Mouse (Mus musculus) midbrain, embryonic 16.5 days (tissue): ENCODE data around the gene Pim1. TPM values are rescaled to one million over a fixed set of nuclear protein-coding genes. Genes with fewer than 3 reads are reported as not detected.

Experiments used
- ATAC-seq: fragments of 200-750 bp; cut with Nextera tagmentation; 2 replicates; pipeline ENCODE4 v1.8.0; 2017; ENCODE audit warnings: moderate TSS enrichment
- H3K27ac ChIP-seq: fragments of 300-500 bp; sonication (generic); 2 replicates; pipeline ENCODE4 v1.5.1; 2014; ENCODE audit warnings: mild to moderate bottlenecking, low read length, mixed read lengths
- H3K27me3 ChIP-seq: fragments of 300-500 bp; sonication (generic); 2 replicates; pipeline ENCODE4 v1.6.1; 2014; ENCODE audit warnings: low read depth, low read length, mixed read lengths; ENCODE audit not compliant: control insufficient read depth, insufficient read depth
- H3K36me3 ChIP-seq: fragments of 300-500 bp; sonication (generic); 2 replicates; pipeline ENCODE4 v1.6.1; 2014; ENCODE audit warnings: mild to moderate bottlenecking, low read length, moderate library complexity, mixed read lengths; ENCODE audit not compliant: control insufficient read depth, insufficient read depth
- H3K4me1 ChIP-seq: fragments of 300-500 bp; sonication (generic); 2 replicates; pipeline ENCODE4 v1.6.1; 2014; ENCODE audit warnings: mild to moderate bottlenecking, low read length, mixed read lengths; ENCODE audit not compliant: control insufficient read depth, insufficient read depth
- H3K4me2 ChIP-seq: fragments of 300-500 bp; sonication (generic); 2 replicates; pipeline ENCODE4 v1.6.1; 2014; ENCODE audit warnings: mild to moderate bottlenecking, low read length, mixed read lengths
- H3K4me3 ChIP-seq: fragments of 300-500 bp; sonication (generic); 2 replicates; pipeline ENCODE4 v1.5.1; 2014; ENCODE audit warnings: low read depth, mild to moderate bottlenecking, low read length, moderate library complexity, mixed read lengths
- H3K9ac ChIP-seq: fragments of 300-500 bp; sonication (generic); 2 replicates; pipeline ENCODE4 v1.6.1; 2014; ENCODE audit warnings: low read depth, low read length, mixed read lengths
- H3K9me3 ChIP-seq: fragments of 300-500 bp; sonication (generic); replicated peaks from 2 replicates; pipeline ENCODE4 v1.6.1; 2014; ENCODE audit warnings: mild to moderate bottlenecking, low read length, mixed read lengths; ENCODE audit not compliant: control insufficient read depth, poor library complexity, severe bottlenecking
- WGBS: fragments of 180-500 bp; shearing (Covaris S2); extraction: QIAGEN DNeasy Blood & Tissue Kit; methylation state at CpG from one replicate; pipeline ENCODE4 v1.1.7; 2014; 5-methylcytosine and 5-hydroxymethylcytosine counted together
- polyA plus RNA-seq: library from polyadenylated mRNA; unstranded; fragments of >200 nt; fragmentation: Nextera tagmentation; extraction: Ambion mirVana; gene quantifications from 2 replicates; pipeline ENCODE4 v1.2.1, GENCODE M21; 2015

The Pim1 gene
- polyA plus RNA-seq, 1 experiment from 2014 or later: 7.3 TPM

- Histone ChIP-seq H3K4me1 (no peaks in the 10 kb centered on the region), H3K36me3 (no peaks in the 10 kb centered on the region), H3K9ac (no peak overlapping the region), H3K4me3 (no peak overlapping the region), H3K4me2 (no peak overlapping the region), H3K27me3 (no peaks in the 10 kb centered on the region), H3K27ac (no peak overlapping the region), H3K9me3 (no peaks in the 10 kb centered on the region)
- ATAC-seq: no peak
- WGBS: 79% methylated on average over 4 of the region's 4 CpGs
These were observed 14.1 kb upstream of the Pim1 start for GRCm38 (mm10) chr17:29476461-29476860.

GRCm38 (mm10) chr17:29477357-29477756, 13.2 kb upstream of the Pim1 start:
- Histone ChIP-seq H3K9ac (no peak overlapping the region), H3K4me2 (no peak overlapping the region), H3K4me3 (no peak overlapping the region)

GRCm38 (mm10) chr17:29478271-29478670, 12.3 kb upstream of the Pim1 start:
- Histone ChIP-seq H3K4me2 (no peak overlapping the region), H3K27me3 (no peaks in the 10 kb centered on the region), H3K27ac (no peak overlapping the region), H3K4me1 (no peaks in the 10 kb centered on the region), H3K9me3 (no peaks in the 10 kb centered on the region; the same call in 1 of the 2 replicates), H3K9ac (no peak overlapping the region), H3K36me3 (no peaks in the 10 kb centered on the region), H3K4me3 (no peak overlapping the region)
- 95% methylated on average over 4 of the region's 4 CpGs for WGBS
- no peak for ATAC-seq

More at GRCm38 (mm10) chr17:29477357-29477756, 13.2 kb upstream of the Pim1 start:
- no peaks in the 10 kb centered on the region for H3K36me3 ChIP-seq
- H3K4me1 ChIP-seq: no peaks in the 10 kb centered on the region
- no peaks in the 10 kb centered on the region for H3K27me3 ChIP-seq
- H3K9me3 ChIP-seq: no peaks in the 10 kb centered on the region
- no peak overlapping the region for H3K27ac ChIP-seq
- 89% methylated on average over 10 of the region's 10 CpGs for WGBS
- no peak for ATAC-seq

DNA sequence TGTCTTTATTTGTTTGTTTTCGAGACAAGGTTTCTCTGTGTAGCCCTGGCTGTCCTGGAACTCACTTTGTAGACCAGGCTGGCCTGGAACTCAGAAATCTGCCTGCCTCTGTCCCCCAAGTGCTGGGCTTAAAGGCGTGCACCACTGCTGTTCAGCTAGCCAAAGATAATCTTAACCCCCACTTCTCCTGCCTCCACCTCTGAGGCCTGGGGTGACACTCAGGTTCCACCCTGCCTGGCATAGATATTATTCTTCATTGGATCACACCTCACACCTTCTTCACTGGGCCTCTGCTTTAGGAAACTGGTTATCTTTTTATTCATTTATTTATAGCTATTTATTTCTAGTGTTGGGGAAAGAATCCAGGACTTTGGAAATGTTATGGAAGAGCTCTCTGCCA, 10.3 kb upstream of the Pim1 start:
- WGBS: 80% methylated on average over 2 of the region's 2 CpGs
- no peaks in the 10 kb centered on the region for H3K27me3 ChIP-seq
- H3K9ac ChIP-seq: no peak overlapping the region
- no peak for ATAC-seq
- H3K4me3 ChIP-seq: no peak overlapping the region
- H3K36me3 ChIP-seq: no peaks in the 10 kb centered on the region
- H3K4me2 ChIP-seq: no peak overlapping the region
- H3K4me1 ChIP-seq: no peaks in the 10 kb centered on the region
- no peak overlapping the region for H3K27ac ChIP-seq
- no peaks in the 10 kb centered on the region; the same call in 1 of the 2 replicates for H3K9me3 ChIP-seq

DNA sequence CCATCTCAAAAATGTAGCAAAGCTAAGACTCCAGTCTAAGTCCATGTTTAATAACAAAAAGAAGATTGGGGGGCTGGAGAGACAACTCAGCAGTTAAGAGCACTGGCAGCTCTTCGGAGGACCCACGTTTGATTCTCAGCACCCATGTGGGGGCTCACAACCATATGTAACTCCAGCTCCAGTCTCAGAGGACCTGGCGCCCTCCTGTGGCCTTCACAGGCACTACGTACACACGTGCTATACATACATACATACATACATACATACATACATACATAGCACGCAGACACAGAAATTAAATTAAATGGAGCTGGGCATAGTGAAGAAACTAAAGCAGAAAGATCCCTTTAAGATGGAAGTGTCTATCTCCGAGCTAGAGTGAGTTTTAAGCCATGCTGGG, 7.9 kb upstream of the Pim1 start:
- WGBS: 89% methylated on average over 7 of the region's 7 CpGs
- no peaks in the 10 kb centered on the region; the same call in 1 of the 2 replicates for H3K9me3 ChIP-seq
- ATAC-seq: no peak

DNA sequence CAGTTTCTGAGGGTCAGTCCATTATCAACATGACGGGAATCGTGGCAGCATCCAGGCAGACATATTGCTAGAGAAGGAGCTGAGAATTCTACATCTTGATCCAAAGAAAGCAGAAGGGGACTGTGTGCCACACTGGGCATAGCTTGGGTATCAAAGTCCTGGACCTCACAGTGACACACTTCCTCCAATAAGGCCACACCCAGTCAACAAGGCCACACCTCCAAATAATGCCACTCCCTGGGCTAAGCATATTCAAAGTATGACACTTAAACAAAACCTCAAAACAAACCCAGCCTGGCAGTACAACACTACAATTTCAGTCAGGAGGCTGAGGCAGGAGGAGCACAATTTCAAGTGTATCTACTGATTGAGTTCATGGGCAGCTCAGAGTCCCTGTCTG, 7.3 kb upstream of the Pim1 start:
- WGBS: 98% methylated on average over 2 of the region's 2 CpGs
- Histone ChIP-seq H3K4me1 (no peaks in the 10 kb centered on the region), H3K36me3 (no peaks in the 10 kb centered on the region), H3K4me3 (no peak overlapping the region), H3K27me3 (no peaks in the 10 kb centered on the region), H3K27ac (no peak overlapping the region), H3K4me2 (no peak overlapping the region), H3K9me3 (no peaks in the 10 kb centered on the region; the same call in 1 of the 2 replicates), H3K9ac (no peak overlapping the region)
- ATAC-seq: no peak

More for the DNA sequence above, 7.9 kb upstream of the Pim1 start:
- H3K9ac ChIP-seq: no peak overlapping the region
- no peak overlapping the region for H3K27ac ChIP-seq
- no peaks in the 10 kb centered on the region for H3K4me1 ChIP-seq
- H3K4me3 ChIP-seq: no peak overlapping the region
- no peaks in the 10 kb centered on the region for H3K27me3 ChIP-seq
- no peaks in the 10 kb centered on the region for H3K36me3 ChIP-seq
- H3K4me2 ChIP-seq: no peak overlapping the region

DNA sequence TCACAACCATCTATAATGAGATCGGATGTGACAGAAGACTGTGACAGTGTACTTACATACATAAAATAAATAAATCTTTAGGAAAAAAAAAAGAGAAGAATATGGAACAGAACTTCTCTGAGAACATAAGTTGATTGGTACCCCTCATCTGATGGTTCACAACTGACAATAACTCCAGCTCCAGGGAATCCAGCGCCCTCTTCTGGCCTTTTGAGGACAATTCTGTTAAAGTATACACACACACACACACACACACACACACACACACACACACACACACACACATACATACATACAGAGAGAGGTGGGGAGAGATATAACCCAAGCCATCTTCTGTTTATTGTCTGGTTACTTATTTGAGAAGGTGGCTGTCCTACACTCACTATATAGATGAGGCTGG, 6.1 kb upstream of the Pim1 start:
- no peak overlapping the region for H3K9ac ChIP-seq
- no peaks in the 10 kb centered on the region; the same call in 1 of the 2 replicates for H3K9me3 ChIP-seq
- peaks cover 5% of the 10 kb centered on the region; the same call in 1 of the 2 replicates for H3K4me1 ChIP-seq
- ATAC-seq: no peak
- 83% methylated on average over 2 of the region's 2 CpGs for WGBS
- H3K4me3 ChIP-seq: no peak overlapping the region
- no peak overlapping the region for H3K4me2 ChIP-seq
- H3K27me3 ChIP-seq: no peaks in the 10 kb centered on the region
- no peak overlapping the region for H3K27ac ChIP-seq
- no peaks in the 10 kb centered on the region for H3K36me3 ChIP-seq

DNA sequence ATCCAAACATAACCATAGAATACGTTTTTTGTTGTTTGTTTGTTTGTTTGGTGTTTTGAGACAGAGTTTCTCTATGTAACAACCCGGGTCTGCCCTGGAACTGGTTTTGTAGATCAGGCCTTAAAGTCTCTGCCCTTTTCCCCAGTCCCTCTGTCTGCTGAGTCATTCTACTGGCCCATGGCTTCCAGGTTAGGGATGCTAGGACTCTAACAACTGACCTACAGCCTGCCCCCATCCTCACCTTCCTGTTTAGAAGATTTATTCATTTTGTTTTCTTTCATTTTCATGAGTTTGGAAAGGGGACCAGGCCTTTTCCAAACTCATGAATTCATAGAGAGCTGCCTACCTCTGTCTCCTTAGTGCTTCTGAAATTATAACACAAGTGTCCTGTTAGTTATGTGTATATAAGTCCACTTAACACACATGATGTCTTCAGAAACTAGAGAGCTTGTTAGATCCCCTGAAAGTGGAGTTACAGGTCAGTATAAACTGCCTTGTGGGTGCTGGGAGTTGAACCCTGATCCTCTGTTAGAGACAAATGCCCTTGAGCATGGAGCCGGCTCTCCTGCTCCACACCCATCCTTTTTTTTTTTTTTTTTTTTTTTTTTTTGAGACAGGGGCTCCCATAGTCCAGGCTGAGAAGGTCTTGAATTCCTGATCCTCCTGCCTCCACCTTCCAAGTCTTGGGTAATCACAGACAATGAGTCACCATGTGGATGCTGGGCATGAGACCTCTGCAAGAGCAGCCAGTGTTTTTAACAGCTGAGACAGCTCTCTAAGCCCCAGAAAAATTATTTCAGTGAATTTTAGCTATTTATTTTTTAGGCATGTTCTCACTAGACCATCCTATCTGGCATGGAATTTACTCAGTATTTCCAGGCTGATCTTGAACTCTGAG, 5.0 kb upstream of the Pim1 start:
- H3K4me2 ChIP-seq: no peak overlapping the region
- H3K27ac ChIP-seq: no peak overlapping the region
- H3K4me3 ChIP-seq: no peak overlapping the region
- peaks cover 5% of the 10 kb centered on the region; the same call in 1 of the 2 replicates for H3K4me1 ChIP-seq
- 86% methylated on average over 3 of the region's 3 CpGs for WGBS
- no peak for ATAC-seq
- H3K27me3 ChIP-seq: no peaks in the 10 kb centered on the region
- no peak overlapping the region for H3K9ac ChIP-seq
- no peaks in the 10 kb centered on the region for H3K36me3 ChIP-seq
- H3K9me3 ChIP-seq: no peaks in the 10 kb centered on the region; the same call in 1 of the 2 replicates

GRCm38 (mm10) chr17:29488257-29488977, 2.1 kb upstream of the Pim1 start:
- WGBS: 69% methylated on average over 8 of the region's 8 CpGs
- H3K4me3 ChIP-seq: no peak overlapping the region
- H3K4me1 ChIP-seq: peaks cover 17% of the 10 kb centered on the region
- no peak overlapping the region for H3K9ac ChIP-seq
- no peak overlapping the region for H3K27ac ChIP-seq
- H3K4me2 ChIP-seq: no peak overlapping the region; the same call in 1 of the 2 replicates
- H3K36me3 ChIP-seq: no peaks in the 10 kb centered on the region
- no peak for ATAC-seq
- no peaks in the 10 kb centered on the region for H3K9me3 ChIP-seq
- H3K27me3 ChIP-seq: no peaks in the 10 kb centered on the region
